Mouse (Mus musculus): ENCODE results near the gene Rnf44. TPM values are rescaled to one million over a fixed set of nuclear protein-coding genes. Genes with fewer than 3 reads are reported as not detected.

The Rnf44 gene
- polyA plus RNA-seq, 2 experiments, result 70.1 to 118 TPM

DNA sequence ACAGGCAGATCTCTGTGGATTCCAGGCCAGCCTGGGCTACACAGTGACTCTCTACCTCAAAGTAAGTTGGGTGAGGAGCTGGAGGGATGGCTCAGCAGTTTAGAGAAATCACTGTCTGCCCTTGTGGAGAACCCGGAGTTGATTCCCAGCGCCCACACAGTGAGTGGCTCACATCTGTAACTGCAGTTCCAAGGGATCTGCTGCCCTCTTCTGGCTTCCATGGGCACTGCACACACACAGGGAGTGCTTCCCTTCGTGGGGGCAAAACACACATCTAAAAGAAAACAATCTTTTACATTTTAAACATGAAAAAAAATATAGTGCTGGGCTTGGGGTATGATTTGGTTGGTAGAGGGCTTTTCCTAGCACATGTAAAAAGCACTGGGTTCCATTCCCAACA lies 29.4 kb upstream of the Rnf44 start:
- H3K27me3 ChIP-seq (ENCODE audit: control insufficient read depth, insufficient read depth, low read length), result no peaks in the 10 kb centered on the region
- no peak overlapping the region for H3K4me3 ChIP-seq (replicated peaks; ENCODE audit: low read length)
- H3K27ac ChIP-seq (replicated peaks; ENCODE audit: low read depth, low read length), result no peak overlapping the region
- no peaks in the 10 kb centered on the region for H3K9me3 ChIP-seq (ENCODE audit: control insufficient read depth, low read length)
- no peaks in the 10 kb centered on the region for H3K4me1 ChIP-seq (ENCODE audit: control insufficient read depth, insufficient read depth, low read length)
- no peak for ATAC-seq (ENCODE audit: low FRiP score, low read depth)
- no peak for DNase-seq (ENCODE audit: low spot score)
- TF ChIP-seq POLR2A (IDR thresholded peaks at IDR 0.05; ENCODE audit: borderline replicate concordance, extremely low read depth, insufficient read depth, insufficient read length), result no peak
- 90% methylated on average over 3 of the region's 3 CpGs for WGBS
- H3K36me3 ChIP-seq (ENCODE audit: control insufficient read depth, insufficient read depth, low read length), result no peaks in the 10 kb centered on the region
- H3K9ac ChIP-seq (ENCODE audit: low read depth, low read length, severe bottlenecking), result no peak overlapping the region
- no peak overlapping the region for H3K4me2 ChIP-seq (replicated peaks; ENCODE audit: low read depth, low read length, severe bottlenecking)

DNA sequence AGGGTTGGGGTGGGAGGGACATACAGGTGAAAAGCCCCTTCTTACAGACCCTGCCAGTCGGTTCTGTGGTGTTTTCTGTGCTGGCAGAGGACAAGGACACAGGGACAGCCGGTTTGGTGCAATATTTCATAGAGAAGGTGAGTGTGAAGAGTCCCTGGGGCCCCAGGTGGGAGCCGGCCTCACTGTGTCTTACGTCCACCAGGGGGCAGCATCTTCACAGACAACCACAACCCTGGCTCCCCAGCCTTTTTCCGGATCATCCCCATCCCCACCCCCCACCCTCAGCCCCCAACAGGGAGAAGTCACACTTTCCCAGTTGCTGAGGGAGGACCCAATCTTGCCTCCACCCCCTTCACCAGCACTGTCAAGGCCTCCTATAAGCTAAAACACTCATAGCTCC lies 23.2 kb upstream of the Rnf44 start:
- 5% methylated on average over 5 of the region's 5 CpGs for WGBS
- no peak overlapping the region for H3K27ac ChIP-seq (replicated peaks; ENCODE audit: low read depth, low read length)
- H3K9me3 ChIP-seq (ENCODE audit: control insufficient read depth, low read length), result no peaks in the 10 kb centered on the region
- no peak overlapping the region for H3K4me3 ChIP-seq (replicated peaks; ENCODE audit: low read length)
- H3K36me3 ChIP-seq (ENCODE audit: control insufficient read depth, insufficient read depth, low read length), result no peaks in the 10 kb centered on the region
- H3K4me1 ChIP-seq (ENCODE audit: control insufficient read depth, insufficient read depth, low read length), result no peaks in the 10 kb centered on the region
- H3K9ac ChIP-seq (ENCODE audit: low read depth, low read length, severe bottlenecking), result no peak overlapping the region
- no peak for TF ChIP-seq POLR2A (IDR thresholded peaks at IDR 0.05; ENCODE audit: borderline replicate concordance, extremely low read depth, insufficient read depth, insufficient read length)
- H3K4me2 ChIP-seq (replicated peaks; ENCODE audit: low read depth, low read length, severe bottlenecking), result no peak overlapping the region
- ATAC-seq (ENCODE audit: low FRiP score, low read depth) (no peak), DNase-seq (ENCODE audit: low spot score) (no peak)
- H3K27me3 ChIP-seq (ENCODE audit: control insufficient read depth, insufficient read depth, low read length), result no peaks in the 10 kb centered on the region

DNA sequence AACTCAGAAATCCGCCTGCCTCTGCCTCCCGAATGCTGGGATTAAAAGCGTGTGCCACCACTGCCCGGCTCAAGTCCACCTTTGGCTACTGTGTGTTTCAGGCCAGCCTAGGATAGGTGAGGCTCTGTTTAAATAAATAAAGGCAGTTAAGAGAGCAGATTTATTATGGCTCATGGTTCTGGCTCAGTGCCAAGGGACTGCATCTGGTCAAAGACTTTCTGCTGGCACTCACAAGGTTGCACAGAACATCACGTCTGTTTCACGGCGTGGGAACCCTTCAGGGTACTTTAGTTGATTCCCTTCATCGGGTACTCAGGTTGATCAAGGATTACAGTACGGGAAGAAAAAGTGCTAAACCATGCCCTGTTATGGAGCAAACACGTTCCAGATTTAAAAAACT lies 21.3 kb upstream of the Rnf44 start:
- Histone ChIP-seq H3K27ac (replicated peaks; ENCODE audit: low read depth, low read length) (no peak overlapping the region), H3K4me3 (replicated peaks; ENCODE audit: low read length) (no peak overlapping the region), H3K4me2 (replicated peaks; ENCODE audit: low read depth, low read length, severe bottlenecking) (no peak overlapping the region), H3K9me3 (ENCODE audit: control insufficient read depth, low read length) (no peaks in the 10 kb centered on the region), H3K27me3 (ENCODE audit: control insufficient read depth, insufficient read depth, low read length) (no peaks in the 10 kb centered on the region), H3K4me1 (ENCODE audit: control insufficient read depth, insufficient read depth, low read length) (no peaks in the 10 kb centered on the region), H3K36me3 (ENCODE audit: control insufficient read depth, insufficient read depth, low read length) (no peaks in the 10 kb centered on the region), H3K9ac (ENCODE audit: low read depth, low read length, severe bottlenecking) (no peak overlapping the region)
- DNase-seq (ENCODE audit: low spot score) (no peak), ATAC-seq (ENCODE audit: low FRiP score, low read depth) (no peak)
- TF ChIP-seq POLR2A (IDR thresholded peaks at IDR 0.05; ENCODE audit: borderline replicate concordance, extremely low read depth, insufficient read depth, insufficient read length), result no peak
- WGBS, result 55% methylated on average over 10 of the region's 10 CpGs

DNA sequence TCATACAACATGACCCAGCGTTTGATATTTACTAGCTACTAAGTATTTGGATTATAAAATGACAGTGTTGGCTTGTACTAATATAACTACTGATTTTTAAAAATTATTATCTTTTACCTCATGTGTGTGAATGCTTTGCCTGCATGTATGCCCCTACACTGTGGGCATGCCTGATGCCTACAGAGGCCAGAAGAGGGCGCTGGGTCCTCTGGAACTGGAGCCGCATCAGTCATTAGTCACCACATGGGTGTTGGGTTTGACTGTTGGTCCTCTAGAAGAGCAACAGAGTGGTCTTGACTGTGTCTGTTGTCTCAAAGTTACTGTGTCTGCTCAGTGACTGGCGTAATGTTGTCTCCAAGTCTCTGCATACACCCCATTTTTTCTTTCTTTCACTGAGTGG lies 20.7 kb upstream of the Rnf44 start:
- Histone ChIP-seq H3K4me3 (replicated peaks; ENCODE audit: low read length) (no peak overlapping the region), H3K27ac (replicated peaks; ENCODE audit: low read depth, low read length) (no peak overlapping the region), H3K27me3 (ENCODE audit: control insufficient read depth, insufficient read depth, low read length) (no peaks in the 10 kb centered on the region), H3K9ac (ENCODE audit: low read depth, low read length, severe bottlenecking) (no peak overlapping the region), H3K4me2 (replicated peaks; ENCODE audit: low read depth, low read length, severe bottlenecking) (no peak overlapping the region), H3K36me3 (ENCODE audit: control insufficient read depth, insufficient read depth, low read length) (no peaks in the 10 kb centered on the region), H3K9me3 (ENCODE audit: control insufficient read depth, low read length) (no peaks in the 10 kb centered on the region), H3K4me1 (ENCODE audit: control insufficient read depth, insufficient read depth, low read length) (no peaks in the 10 kb centered on the region)
- TF ChIP-seq POLR2A (IDR thresholded peaks at IDR 0.05; ENCODE audit: borderline replicate concordance, extremely low read depth, insufficient read depth, insufficient read length), result no peak
- ATAC-seq (ENCODE audit: low FRiP score, low read depth) (no peak), DNase-seq (ENCODE audit: low spot score) (no peak)
- WGBS, result 43% methylated on average over 4 of the region's 4 CpGs

DNA sequence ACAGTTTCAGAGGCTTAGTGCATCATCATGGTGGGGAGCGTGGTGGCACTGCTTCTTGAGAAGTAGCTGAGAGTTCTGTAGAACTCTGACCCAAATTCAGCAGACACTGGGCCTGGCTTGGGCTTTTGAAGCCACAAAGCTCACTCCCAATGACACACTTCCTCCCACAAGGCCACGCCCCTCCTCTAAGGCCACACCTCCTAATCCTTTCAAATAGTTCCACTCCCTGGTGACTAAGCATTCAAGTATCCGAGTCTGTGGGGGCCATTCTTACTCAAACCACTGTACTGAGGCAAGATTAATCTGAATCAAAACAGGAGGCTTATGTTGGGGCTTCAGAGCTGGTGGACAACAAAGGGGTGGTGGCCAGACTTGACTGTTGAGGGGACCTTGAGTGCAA lies 17.2 kb upstream of the Rnf44 start:
- H3K27me3 ChIP-seq (ENCODE audit: control insufficient read depth, insufficient read depth, low read length), result no peaks in the 10 kb centered on the region
- H3K27ac ChIP-seq (replicated peaks; ENCODE audit: low read depth, low read length), result no peak overlapping the region
- WGBS, result 82% methylated on average over 3 of the region's 3 CpGs
- DNase-seq (ENCODE audit: low spot score) (no peak), ATAC-seq (ENCODE audit: low FRiP score, low read depth) (no peak)
- H3K9me3 ChIP-seq (ENCODE audit: control insufficient read depth, low read length), result no peaks in the 10 kb centered on the region
- no peak for TF ChIP-seq POLR2A (IDR thresholded peaks at IDR 0.05; ENCODE audit: borderline replicate concordance, extremely low read depth, insufficient read depth, insufficient read length)
- no peak overlapping the region for H3K4me3 ChIP-seq (replicated peaks; ENCODE audit: low read length)
- H3K36me3 ChIP-seq (ENCODE audit: control insufficient read depth, insufficient read depth, low read length), result no peaks in the 10 kb centered on the region
- H3K4me1 ChIP-seq (ENCODE audit: control insufficient read depth, insufficient read depth, low read length), result no peaks in the 10 kb centered on the region
- H3K9ac ChIP-seq (ENCODE audit: low read depth, low read length, severe bottlenecking), result no peak overlapping the region
- no peak overlapping the region for H3K4me2 ChIP-seq (replicated peaks; ENCODE audit: low read depth, low read length, severe bottlenecking)

DNA sequence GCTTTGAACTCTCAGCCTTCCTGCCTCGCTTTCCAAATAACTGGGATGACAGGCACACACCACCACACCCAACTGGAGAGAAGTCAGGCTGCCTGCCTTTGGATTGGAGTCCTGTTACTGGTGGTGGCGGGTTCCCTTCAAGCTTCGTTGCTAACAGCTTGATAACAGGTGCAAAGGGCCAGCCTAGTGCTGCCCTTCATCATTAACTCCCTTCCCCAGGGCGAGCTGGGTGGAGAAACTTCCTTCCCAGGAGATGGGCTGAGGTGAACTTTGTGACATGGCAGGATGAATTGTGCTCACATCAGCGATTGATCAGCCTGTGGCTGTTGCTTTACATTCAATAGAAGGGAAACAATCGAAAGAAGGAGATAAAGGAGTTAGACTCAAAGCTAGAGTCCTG lies 11.2 kb upstream of the Rnf44 start:
- no peak for ATAC-seq (ENCODE audit: low FRiP score, low read depth)

More for the DNA sequence above, 11.2 kb upstream of the Rnf44 start:
- H3K27ac ChIP-seq (replicated peaks; ENCODE audit: low read depth, low read length), result no peak overlapping the region
- H3K4me2 ChIP-seq (replicated peaks; ENCODE audit: low read depth, low read length, severe bottlenecking), result no peak overlapping the region
- no peaks in the 10 kb centered on the region for H3K4me1 ChIP-seq (ENCODE audit: control insufficient read depth, insufficient read depth, low read length)
- H3K27me3 ChIP-seq (ENCODE audit: control insufficient read depth, insufficient read depth, low read length), result no peaks in the 10 kb centered on the region
- no peak overlapping the region for H3K9ac ChIP-seq (ENCODE audit: low read depth, low read length, severe bottlenecking)
- no peak for DNase-seq (ENCODE audit: low spot score)
- H3K4me3 ChIP-seq (replicated peaks; ENCODE audit: low read length), result no peak overlapping the region
- H3K9me3 ChIP-seq (ENCODE audit: control insufficient read depth, low read length), result no peaks in the 10 kb centered on the region
- no peaks in the 10 kb centered on the region for H3K36me3 ChIP-seq (ENCODE audit: control insufficient read depth, insufficient read depth, low read length)
- no peak for TF ChIP-seq POLR2A (IDR thresholded peaks at IDR 0.05; ENCODE audit: borderline replicate concordance, extremely low read depth, insufficient read depth, insufficient read length)
- WGBS, result 47% methylated on average over 6 of the region's 6 CpGs
